Mouse (Mus musculus) G1E (cell line): ENCODE results near the gene Dgka. TPM values are rescaled to one million over a fixed set of nuclear protein-coding genes. Genes with fewer than 3 reads are reported as not detected.

Source experiments
- ATAC-seq: 2 replicates; pipeline ENCODE4 v1.8.0; 2016; ENCODE audit warnings: mild to moderate bottlenecking; ENCODE audit not compliant: insufficient number of reproducible peaks, poor library complexity, low FRiP score, severe bottlenecking; ENCODE audit errors: extremely low read depth
- DNase-seq: peaks from one replicate; pipeline ENCODE4 v3.0.0; 2012; ENCODE audit warnings: low spot score
- H3K27me3 ChIP-seq: 2 replicates; pipeline ENCODE4 v1.6.1; 2012; ENCODE audit warnings: mild to moderate bottlenecking, low read length, inconsistent platforms; ENCODE audit not compliant: insufficient read depth
- H3K36me3 ChIP-seq: replicated peaks from 2 replicates; pipeline ENCODE3; 2012; ENCODE audit warnings: mild to moderate bottlenecking, inconsistent platforms
- H3K4me1 ChIP-seq: 2 replicates; pipeline ENCODE4 v1.6.1; 2012; ENCODE audit warnings: low read depth, low read length, inconsistent platforms, mixed read lengths; ENCODE audit not compliant: insufficient read depth
- H3K4me3 ChIP-seq: 2 replicates; pipeline ENCODE4 v1.5.1; 2012; ENCODE audit warnings: low read depth, mild to moderate bottlenecking, inconsistent platforms, low read length, moderate library complexity, mixed read lengths
- H3K9me3 ChIP-seq: replicated peaks from 2 replicates; pipeline ENCODE4 v1.6.1; 2012; ENCODE audit warnings: inconsistent platforms
- CTCF ChIP-seq: IDR thresholded peaks from 2 replicates; pipeline ENCODE4 v1.5.1; 2012; ENCODE audit warnings: low read depth, low read length, inconsistent platforms, mixed read lengths
- GATA1 ChIP-seq: IDR thresholded peaks from 2 replicates; pipeline ENCODE4 v1.6.1; 2012; ENCODE audit warnings: borderline replicate concordance, low read length, inconsistent platforms, mixed read lengths
- GATA2 ChIP-seq: IDR thresholded peaks from 2 replicates; pipeline ENCODE4 v1.6.1; 2012; ENCODE audit warnings: low read depth, low read length, inconsistent platforms, borderline replicate concordance
- POLR2AphosphoS5 ChIP-seq: IDR thresholded peaks from 2 replicates; pipeline ENCODE4 v1.6.1; 2012; ENCODE audit warnings: low read depth, low read length, inconsistent platforms; ENCODE audit not compliant: insufficient replicate concordance
- TAL1 ChIP-seq: conservative IDR thresholded peaks from 2 replicates; pipeline ENCODE4 v1.6.1; 2012; ENCODE audit warnings: low read depth, low read length, inconsistent platforms, mixed read lengths
- polyA plus RNA-seq: library from polyadenylated mRNA; stranded (reverse); fragments of >175 nt; gene quantifications from 2 replicates; pipeline ENCODE4 v1.2.3, GENCODE M21; 2012
- total RNA-seq, 2 experiments: library from RNA; stranded (forward) in 1 of 2; stranded (reverse) in 1 of 2; fragments of 200-1000 nt in 1 of 2; fragments of >200 nt in 1 of 2; fragmentation: Nextera tagmentation in 1 of 2; gene quantifications; 2 replicates each; pipeline ENCODE4 v1.2.3; 2014 to 2017

Dgka gene
- total and polyA plus RNA-seq, 3 experiments, result 0.50 to 8.4 (median 3.3) TPM

DNA sequence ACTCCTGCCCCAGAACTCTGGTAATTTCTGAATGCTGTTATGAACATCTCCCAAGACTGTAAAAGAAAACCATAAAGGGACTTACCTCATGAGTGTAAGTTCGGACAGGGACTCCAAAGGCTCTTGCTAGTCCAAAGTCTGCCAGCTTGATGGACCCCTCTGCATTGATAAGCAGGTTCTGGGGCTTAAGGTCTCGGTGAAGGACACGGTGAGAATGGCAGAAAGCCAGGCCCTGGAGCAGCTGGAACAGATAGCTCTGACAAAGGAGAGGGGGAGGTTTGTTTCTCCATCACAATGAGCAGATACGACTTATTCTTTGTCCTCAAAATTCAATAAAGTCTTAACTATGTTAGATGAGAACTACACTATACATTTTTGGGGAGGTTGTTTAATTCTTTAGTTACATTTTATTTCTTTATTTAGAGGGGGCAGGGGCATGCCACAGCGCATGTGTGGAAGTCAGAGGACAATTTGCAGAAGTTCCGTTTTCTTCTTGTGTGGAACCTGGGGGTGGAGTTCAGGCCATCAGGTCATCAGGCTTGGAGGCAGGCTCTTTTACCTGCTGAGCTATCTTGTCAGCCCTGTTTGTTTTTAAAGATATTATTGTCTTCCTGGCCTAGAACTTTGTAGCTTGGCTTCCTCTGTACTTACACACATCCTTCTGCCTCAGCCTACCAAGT lies 42.2 kb downstream of the Dgka start:
- peaks cover 62% of the 10 kb centered on the region for H3K4me1 ChIP-seq
- ATAC-seq, result peak; percentile 38; the same call in 1 of the 2 replicates
- DNase-seq, result no peak
- no peaks in the 10 kb centered on the region for H3K27me3 ChIP-seq
- peak overlapping the region; percentile 20; the same call in 1 of the 2 replicates for H3K4me3 ChIP-seq
- H3K36me3 ChIP-seq, result peaks cover 58% of the 10 kb centered on the region
- TF ChIP-seq GATA2 (no peak), POLR2AphosphoS5 (no peak), GATA1 (no peak)
- no peaks in the 10 kb centered on the region for H3K9me3 ChIP-seq

DNA sequence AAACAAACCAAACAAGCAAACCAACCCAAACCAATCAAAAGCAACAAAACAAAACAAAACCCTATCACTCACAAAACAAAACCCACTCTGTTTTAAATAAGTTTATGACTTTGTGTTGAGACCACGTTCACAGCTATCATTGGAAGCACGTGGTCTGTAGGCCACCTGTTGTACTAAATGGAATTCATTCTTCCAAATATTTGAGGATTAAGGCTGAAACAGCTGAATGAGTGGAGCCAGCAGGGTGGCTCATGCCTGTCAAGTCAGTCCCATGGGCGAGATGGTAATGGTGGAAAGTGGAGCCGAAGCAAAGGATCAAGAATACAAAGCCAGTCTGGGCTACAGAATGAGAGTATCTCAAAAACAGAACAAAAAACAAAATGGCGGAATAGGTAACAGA lies 43.9 kb downstream of the Dgka start:
- Histone ChIP-seq H3K27me3 (no peaks in the 10 kb centered on the region), H3K4me1 (peaks cover 59% of the 10 kb centered on the region), H3K4me3 (no peak overlapping the region), H3K36me3 (peaks cover 66% of the 10 kb centered on the region), H3K9me3 (no peaks in the 10 kb centered on the region)
- ATAC-seq (no peak), DNase-seq (no peak)
- no peak for TF ChIP-seq GATA2
- no peak for TF ChIP-seq POLR2AphosphoS5
- no peak for TF ChIP-seq TAL1
- TF ChIP-seq CTCF, result no peak
- no peak for TF ChIP-seq GATA1

DNA sequence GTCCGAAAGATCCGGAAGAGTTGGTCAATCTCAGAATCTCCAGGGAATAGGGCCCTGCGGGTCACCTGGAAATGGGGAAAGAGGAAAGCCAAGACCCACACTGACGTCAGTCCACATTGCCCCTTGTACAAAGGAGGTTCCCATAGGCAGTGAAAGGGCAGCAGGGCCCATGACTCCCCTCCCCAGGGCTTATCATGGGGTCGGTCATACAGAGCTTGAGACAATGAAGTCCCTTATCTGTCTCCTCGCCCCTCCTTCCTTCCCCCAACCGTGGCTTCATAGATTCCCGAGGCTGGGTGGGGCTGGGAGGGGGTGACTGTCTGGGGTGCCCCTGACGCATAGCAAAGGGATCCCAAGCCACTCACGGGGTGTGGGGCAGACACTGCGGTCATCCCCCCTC lies 45.0 kb downstream of the Dgka start:
- H3K4me3 ChIP-seq, result no peak overlapping the region
- H3K27me3 ChIP-seq, result no peaks in the 10 kb centered on the region
- no peak for TF ChIP-seq POLR2AphosphoS5
- TF ChIP-seq CTCF, result no peak
- TF ChIP-seq TAL1, result no peak
- no peak for TF ChIP-seq GATA2
- TF ChIP-seq GATA1, result no peak
- no peaks in the 10 kb centered on the region for H3K9me3 ChIP-seq
- H3K36me3 ChIP-seq, result peaks cover 66% of the 10 kb centered on the region
- DNase-seq (no peak), ATAC-seq (no peak)
- H3K4me1 ChIP-seq, result peaks cover 60% of the 10 kb centered on the region

DNA sequence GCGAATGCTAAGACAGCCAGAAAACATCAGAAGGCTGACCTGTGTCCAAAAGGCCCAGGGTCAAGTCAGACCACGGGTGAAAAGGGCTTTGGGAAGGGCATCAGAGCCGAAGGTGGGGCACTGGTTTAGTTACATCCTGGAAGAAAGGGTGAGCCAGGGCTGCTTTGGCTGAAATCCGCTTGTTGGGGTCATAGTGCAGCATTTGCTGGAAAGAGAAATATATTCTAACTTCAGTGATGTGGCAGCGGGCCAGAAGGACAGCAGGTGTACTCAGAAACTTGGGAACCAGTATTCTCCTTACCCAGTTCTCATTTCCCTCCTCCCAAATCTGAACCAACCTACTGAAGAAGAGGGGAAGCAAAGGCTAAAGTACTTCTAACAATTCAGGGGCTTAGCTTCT lies 45.6 kb downstream of the Dgka start:
- H3K9me3 ChIP-seq, result no peaks in the 10 kb centered on the region
- DNase-seq, result no peak
- TF ChIP-seq CTCF (no peak), GATA2 (no peak), POLR2AphosphoS5 (no peak), TAL1 (no peak), GATA1 (no peak)
- peaks cover 61% of the 10 kb centered on the region for H3K4me1 ChIP-seq
- H3K36me3 ChIP-seq, result peaks cover 68% of the 10 kb centered on the region
- no peak overlapping the region for H3K4me3 ChIP-seq
- ATAC-seq, result no peak
- H3K27me3 ChIP-seq, result no peaks in the 10 kb centered on the region

DNA sequence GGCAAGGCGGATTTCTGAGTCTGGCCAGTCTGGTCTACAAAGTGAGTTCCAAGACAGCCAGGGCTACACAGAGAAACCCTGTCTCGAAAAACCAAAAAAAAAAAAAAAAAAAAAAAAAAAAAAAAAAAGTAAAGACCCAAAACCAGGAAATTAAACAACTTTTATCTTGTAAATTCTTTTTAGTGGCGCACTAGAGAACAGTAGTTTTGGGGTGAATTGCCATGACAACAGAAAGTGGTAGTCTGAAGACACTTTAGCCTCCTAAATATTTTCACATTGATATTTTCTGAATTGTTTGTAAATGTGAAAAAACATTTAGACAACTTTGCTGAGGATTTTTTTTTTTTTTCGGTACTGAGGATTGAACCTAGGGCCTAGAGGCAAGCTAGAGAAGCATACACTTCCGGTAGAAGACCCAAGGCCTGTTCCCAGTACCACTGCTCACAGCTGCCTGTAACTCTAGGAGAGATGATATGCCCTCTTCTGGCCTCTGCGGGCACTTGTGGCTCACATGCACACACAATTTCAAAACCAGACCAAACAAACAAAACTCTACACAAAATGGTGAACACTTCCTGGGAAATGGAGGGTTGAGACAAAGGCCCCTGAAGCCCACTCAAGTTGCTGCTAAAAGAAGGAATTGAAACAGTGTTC lies 47.5 kb downstream of the Dgka start:
- no peak for DNase-seq
- no peak for TF ChIP-seq TAL1
- TF ChIP-seq GATA2, result no peak
- TF ChIP-seq POLR2AphosphoS5, result no peak
- no peak for TF ChIP-seq GATA1
- no peak for TF ChIP-seq CTCF
- Histone ChIP-seq H3K36me3 (peaks cover 67% of the 10 kb centered on the region), H3K4me1 (peaks cover 45% of the 10 kb centered on the region), H3K4me3 (no peak overlapping the region; the same call in 1 of the 2 replicates), H3K9me3 (no peaks in the 10 kb centered on the region), H3K27me3 (no peaks in the 10 kb centered on the region)
- ATAC-seq, result no peak

DNA sequence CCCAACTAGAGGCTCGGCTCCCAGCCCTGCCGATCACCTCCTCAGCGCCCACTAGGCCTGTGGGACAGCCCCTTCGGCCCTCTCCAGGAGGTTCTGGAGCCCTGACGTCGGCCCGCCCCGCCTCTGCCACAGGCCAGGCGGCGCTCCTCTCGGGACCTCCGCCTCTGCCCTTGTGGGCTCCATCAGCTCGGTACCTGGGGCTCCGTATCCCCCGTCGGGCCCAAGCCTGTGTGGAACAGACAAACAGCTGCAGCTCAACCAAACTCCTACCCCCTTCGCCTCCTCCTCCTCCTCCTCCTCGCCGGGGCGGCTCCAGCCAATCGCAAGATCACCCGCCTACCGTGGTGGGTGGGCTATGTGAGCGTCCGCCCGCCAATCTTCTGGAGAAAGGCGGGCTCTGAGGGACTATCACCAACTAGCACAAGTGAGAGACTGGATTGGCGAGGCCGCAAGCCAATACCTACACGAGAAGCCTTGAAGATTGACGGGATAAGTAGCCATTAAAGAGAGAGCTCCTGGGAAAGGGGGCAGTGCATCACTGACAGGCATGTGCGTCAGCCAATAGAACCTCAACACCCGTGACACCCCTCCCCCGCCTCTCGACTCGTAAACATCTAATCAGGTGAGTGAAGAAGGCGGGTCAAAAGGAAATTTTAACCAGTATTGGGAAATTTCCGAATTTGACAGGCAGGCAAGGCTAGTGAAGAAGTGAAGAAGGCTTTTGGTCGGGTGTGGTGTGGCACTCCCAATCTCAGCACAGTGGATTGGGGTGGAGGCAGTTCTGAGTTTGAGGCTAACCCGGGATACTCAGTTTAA lies 48.5 kb downstream of the Dgka start, which contains the start of gene Rab5b:
Gene Rab5b, minus strand, starts transcription at position 273 of the 816 bp plus-strand sequence.
- Histone ChIP-seq H3K36me3 (peaks cover 64% of the 10 kb centered on the region), H3K9me3 (no peaks in the 10 kb centered on the region), H3K4me3 (peak within 1 kb of the TSS; percentile 86), H3K27me3 (no peaks in the 10 kb centered on the region), H3K4me1 (peaks cover 43% of the 10 kb centered on the region)
- DNase-seq, result peak; percentile 97
- ATAC-seq, result peak; percentile 98
- no peak for TF ChIP-seq GATA2
